Mouse (Mus musculus): ENCODE data around the gene Hoxb9. TPM values are rescaled to one million over a fixed set of nuclear protein-coding genes. Genes with fewer than 3 reads are reported as not detected.

Gene Hoxb9
- total RNA-seq, 1 experiment, result 3.3 TPM

GRCm38 (mm10) chr11:96315344-96315681 is 44.1 kb downstream of the Hoxb9 start:
- in situ Hi-C loops (cut with MboI; ENCODE audit: low sequenced_read_pairs in 2 of 2, unreplicated experiment in 2 of 2), result no loop called here
- TF ChIP-seq ZNF384 (IDR thresholded peaks at IDR 0.05; ENCODE audit: low read depth, low read length), result no peak
- H3K27ac ChIP-seq (ENCODE audit: insufficient read depth, low read depth, low read length, poor library complexity, severe bottlenecking), result no peak overlapping the region

GRCm38 (mm10) chr11:96316696-96317607 is 45.7 kb downstream of the Hoxb9 start:
- H3K4me3 ChIP-seq (ENCODE audit: insufficient read depth in 1 of 2, low read depth in 1 of 2, low read length in 2 of 2, poor library complexity in 1 of 2, severe bottlenecking in 1 of 2), result no peak overlapping the region
- H3K9ac ChIP-seq (ENCODE audit: insufficient read depth, low read depth, low read length, poor library complexity, severe bottlenecking), result no peak overlapping the region
- in situ Hi-C loops (cut with MboI; ENCODE audit: low sequenced_read_pairs in 2 of 2, unreplicated experiment in 2 of 2), result no loop called here

More at GRCm38 (mm10) chr11:96315344-96315681, 44.1 kb downstream of the Hoxb9 start:
- H3K4me3 ChIP-seq (ENCODE audit: insufficient read depth in 1 of 2, low read depth in 1 of 2, low read length in 2 of 2, poor library complexity in 1 of 2, severe bottlenecking in 1 of 2), result no peak overlapping the region
- no peaks in the 10 kb centered on the region for H3K36me3 ChIP-seq (ENCODE audit: control insufficient read depth, insufficient read depth, low read length, poor library complexity, severe bottlenecking)
- no peak overlapping the region for H3K9ac ChIP-seq (ENCODE audit: insufficient read depth, low read depth, low read length, poor library complexity, severe bottlenecking)
- peaks cover 0 to 6% of the 10 kb centered on the region in 2 experiments; a peak in 2 of 4 replicates for H3K4me1 ChIP-seq (ENCODE audit: control insufficient read depth in 2 of 2, insufficient read depth in 2 of 2, low read length in 2 of 2, poor library complexity in 1 of 2)
- no peak for DNase-seq (ENCODE audit: low read depth, low spot score)
- no peaks in the 10 kb centered on the region for H3K9me3 ChIP-seq (ENCODE audit: control insufficient read depth, insufficient read depth, low read depth, low read length)

DNA sequence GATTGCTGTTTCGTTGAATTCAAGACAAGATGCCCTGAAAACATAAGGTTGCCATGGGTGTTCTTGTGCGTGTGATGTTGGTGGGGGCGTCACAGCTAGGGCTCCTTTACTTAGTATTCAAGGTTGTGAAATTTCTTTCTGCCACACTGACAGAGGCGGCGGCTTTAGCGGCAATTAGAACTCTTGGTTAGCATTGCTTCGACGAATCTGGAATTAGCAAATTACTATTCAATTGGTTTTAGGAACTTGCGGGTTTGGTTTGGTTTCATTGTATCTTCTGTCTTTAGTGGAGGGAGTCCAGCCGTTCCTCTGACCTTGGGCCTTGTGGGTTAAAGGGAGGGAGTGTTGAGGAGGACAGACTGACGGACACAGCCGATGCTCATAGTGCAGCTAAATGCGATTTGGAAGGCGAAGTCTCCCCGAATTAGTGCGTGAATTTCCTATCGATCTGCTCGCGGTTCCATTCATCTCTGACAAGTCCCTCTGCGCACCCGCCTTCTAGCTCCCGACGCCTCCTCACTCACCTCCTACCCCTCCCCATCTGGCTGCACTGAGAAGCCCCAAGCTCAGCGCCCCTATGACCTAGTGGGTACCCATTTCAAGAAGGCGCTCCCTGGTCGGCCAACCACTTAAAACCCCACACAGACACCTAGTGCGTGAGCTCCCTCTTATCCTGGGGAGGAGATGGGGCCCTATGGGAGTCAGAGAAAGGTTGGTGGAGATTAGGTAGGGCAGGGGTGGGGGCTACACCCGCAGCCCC is 46.5 kb downstream of the Hoxb9 start, which contains the start of gene Hoxb4:
Gene Hoxb4 (plus strand): TSS at position 660 of the 760 bp plus-strand sequence.
- peak within 1 kb of the TSS; percentile 48 to 65 for H3K4me3 ChIP-seq (ENCODE audit: insufficient read depth in 1 of 2, low read depth in 1 of 2, low read length in 2 of 2, poor library complexity in 1 of 2, severe bottlenecking in 1 of 2)
- no peaks in the 10 kb centered on the region for H3K4me1 ChIP-seq (ENCODE audit: control insufficient read depth in 2 of 2, insufficient read depth in 2 of 2, low read length in 2 of 2, poor library complexity in 1 of 2)
- no peak for TF ChIP-seq ZC3H11A (IDR thresholded peaks at IDR 0.05; ENCODE audit: borderline replicate concordance, low read depth, low read length)
- no peak for TF ChIP-seq HCFC1 (IDR thresholded peaks at IDR 0.05; ENCODE audit: borderline replicate concordance, insufficient read depth, low read length)
- no peak for TF ChIP-seq MAFK (IDR thresholded peaks at IDR 0.05; ENCODE audit: insufficient read depth, low read depth, low read length)
- DNase-seq (ENCODE audit: low read depth, low spot score), result no peak
- no peak within 1 kb of the TSS for H3K27ac ChIP-seq (ENCODE audit: insufficient read depth, low read depth, low read length, poor library complexity, severe bottlenecking)
- no peaks in the 10 kb centered on the region for H3K9me3 ChIP-seq (ENCODE audit: control insufficient read depth, insufficient read depth, low read depth, low read length)
- no peak within 1 kb of the TSS for H3K9ac ChIP-seq (ENCODE audit: insufficient read depth, low read depth, low read length, poor library complexity, severe bottlenecking)
- H3K36me3 ChIP-seq (ENCODE audit: control insufficient read depth, insufficient read depth, low read length, poor library complexity, severe bottlenecking), result no peaks in the 10 kb centered on the region
- in situ Hi-C loops (cut with MboI; ENCODE audit: low sequenced_read_pairs in 2 of 2, unreplicated experiment in 2 of 2), result no loop called here

More at GRCm38 (mm10) chr11:96316696-96317607, 45.7 kb downstream of the Hoxb9 start:
- Histone ChIP-seq H3K4me1 (ENCODE audit: control insufficient read depth in 2 of 2, insufficient read depth in 2 of 2, low read length in 2 of 2, poor library complexity in 1 of 2) (peaks cover 0 to 5% of the 10 kb centered on the region in 2 experiments; a peak in 2 of 4 replicates), H3K27ac (ENCODE audit: insufficient read depth, low read depth, low read length, poor library complexity, severe bottlenecking) (no peak overlapping the region), H3K36me3 (ENCODE audit: control insufficient read depth, insufficient read depth, low read length, poor library complexity, severe bottlenecking) (no peaks in the 10 kb centered on the region), H3K9me3 (ENCODE audit: control insufficient read depth, insufficient read depth, low read depth, low read length) (no peaks in the 10 kb centered on the region)
- TF ChIP-seq MAFK (IDR thresholded peaks at IDR 0.05; ENCODE audit: insufficient read depth, low read depth, low read length) (no peak), HCFC1 (IDR thresholded peaks at IDR 0.05; ENCODE audit: borderline replicate concordance, insufficient read depth, low read length) (no peak), ZNF384 (IDR thresholded peaks at IDR 0.05; ENCODE audit: low read depth, low read length) (no peak), ZC3H11A (IDR thresholded peaks at IDR 0.05; ENCODE audit: borderline replicate concordance, low read depth, low read length) (no peak), CHD2 (IDR thresholded peaks at IDR 0.05; ENCODE audit: low read depth, low read length) (no peak)
- DNase-seq (ENCODE audit: low read depth, low spot score), result no peak

DNA sequence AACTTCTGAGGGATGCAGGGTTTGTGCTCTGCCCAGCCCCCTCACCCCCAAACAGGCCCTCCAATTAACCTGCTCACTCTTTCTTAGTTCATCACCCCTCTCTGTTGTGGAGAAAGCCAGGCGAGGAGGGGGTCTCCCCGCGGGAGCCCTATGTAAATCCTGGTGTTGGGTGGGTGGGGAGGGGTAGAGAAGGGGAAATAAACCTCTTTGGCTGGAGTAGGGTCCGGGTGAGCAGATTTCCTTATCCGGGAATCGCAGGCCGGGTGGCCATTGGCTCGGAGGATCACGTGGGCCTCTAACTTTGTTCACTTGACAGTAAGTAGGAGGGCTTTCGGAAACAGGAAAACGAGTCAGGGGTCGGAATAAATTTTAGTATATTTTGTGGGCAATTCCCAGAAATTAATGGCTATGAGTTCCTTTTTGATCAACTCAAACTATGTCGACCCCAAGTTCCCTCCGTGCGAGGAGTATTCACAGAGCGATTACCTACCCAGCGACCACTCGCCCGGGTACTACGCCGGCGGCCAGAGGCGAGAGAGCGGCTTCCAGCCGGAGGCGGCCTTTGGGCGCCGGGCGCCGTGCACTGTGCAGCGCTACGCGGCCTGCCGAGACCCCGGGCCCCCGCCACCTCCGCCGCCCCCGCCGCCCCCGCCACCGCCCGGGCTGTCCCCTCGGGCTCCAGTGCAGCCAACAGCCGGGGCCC is 47.3 kb downstream of the Hoxb9 start:
- TF ChIP-seq ZC3H11A (IDR thresholded peaks at IDR 0.05; ENCODE audit: borderline replicate concordance, low read depth, low read length), result no peak
- no peak for TF ChIP-seq HCFC1 (IDR thresholded peaks at IDR 0.05; ENCODE audit: borderline replicate concordance, insufficient read depth, low read length)
- no peak for TF ChIP-seq MAFK (IDR thresholded peaks at IDR 0.05; ENCODE audit: insufficient read depth, low read depth, low read length)
- TF ChIP-seq ZNF384 (IDR thresholded peaks at IDR 0.05; ENCODE audit: low read depth, low read length), result no peak
- TF ChIP-seq CHD2 (IDR thresholded peaks at IDR 0.05; ENCODE audit: low read depth, low read length), result no peak
- Histone ChIP-seq H3K4me1 (ENCODE audit: control insufficient read depth in 2 of 2, insufficient read depth in 2 of 2, low read length in 2 of 2, poor library complexity in 1 of 2) (no peaks in the 10 kb centered on the region), H3K4me3 (ENCODE audit: insufficient read depth in 1 of 2, low read depth in 1 of 2, low read length in 2 of 2, poor library complexity in 1 of 2, severe bottlenecking in 1 of 2) (peak overlapping the region; percentile 48 to 65), H3K9me3 (ENCODE audit: control insufficient read depth, insufficient read depth, low read depth, low read length) (no peaks in the 10 kb centered on the region), H3K9ac (ENCODE audit: insufficient read depth, low read depth, low read length, poor library complexity, severe bottlenecking) (no peak overlapping the region), H3K36me3 (ENCODE audit: control insufficient read depth, insufficient read depth, low read length, poor library complexity, severe bottlenecking) (no peaks in the 10 kb centered on the region), H3K27ac (ENCODE audit: insufficient read depth, low read depth, low read length, poor library complexity, severe bottlenecking) (no peak overlapping the region)
- in situ Hi-C loops (cut with MboI; ENCODE audit: low sequenced_read_pairs in 2 of 2, unreplicated experiment in 2 of 2), result no loop called here
- DNase-seq (ENCODE audit: low read depth, low spot score), result no peak

Measured in ES-E14 (cell line).